Mouse (Mus musculus) midbrain, embryonic 16.5 days (tissue): ENCODE data around the gene Ccdc57. TPM values are rescaled to one million over a fixed set of nuclear protein-coding genes. Genes with fewer than 3 reads are reported as not detected.

Source experiments
- ATAC-seq: fragments of 200-750 bp; cut with Nextera tagmentation; 2 replicates; pipeline ENCODE4 v1.8.0; 2017; ENCODE audit warnings: moderate TSS enrichment
- H3K27ac ChIP-seq: fragments of 300-500 bp; sonication (generic); 2 replicates; pipeline ENCODE4 v1.5.1; 2014; ENCODE audit warnings: mild to moderate bottlenecking, low read length, mixed read lengths
- H3K27me3 ChIP-seq: fragments of 300-500 bp; sonication (generic); 2 replicates; pipeline ENCODE4 v1.6.1; 2014; ENCODE audit warnings: low read depth, low read length, mixed read lengths; ENCODE audit not compliant: control insufficient read depth, insufficient read depth
- H3K36me3 ChIP-seq: fragments of 300-500 bp; sonication (generic); 2 replicates; pipeline ENCODE4 v1.6.1; 2014; ENCODE audit warnings: mild to moderate bottlenecking, low read length, moderate library complexity, mixed read lengths; ENCODE audit not compliant: control insufficient read depth, insufficient read depth
- H3K4me1 ChIP-seq: fragments of 300-500 bp; sonication (generic); 2 replicates; pipeline ENCODE4 v1.6.1; 2014; ENCODE audit warnings: mild to moderate bottlenecking, low read length, mixed read lengths; ENCODE audit not compliant: control insufficient read depth, insufficient read depth
- H3K4me2 ChIP-seq: fragments of 300-500 bp; sonication (generic); 2 replicates; pipeline ENCODE4 v1.6.1; 2014; ENCODE audit warnings: mild to moderate bottlenecking, low read length, mixed read lengths
- H3K4me3 ChIP-seq: fragments of 300-500 bp; sonication (generic); 2 replicates; pipeline ENCODE4 v1.5.1; 2014; ENCODE audit warnings: low read depth, mild to moderate bottlenecking, low read length, moderate library complexity, mixed read lengths
- H3K9ac ChIP-seq: fragments of 300-500 bp; sonication (generic); 2 replicates; pipeline ENCODE4 v1.6.1; 2014; ENCODE audit warnings: low read depth, low read length, mixed read lengths
- H3K9me3 ChIP-seq: fragments of 300-500 bp; sonication (generic); replicated peaks from 2 replicates; pipeline ENCODE4 v1.6.1; 2014; ENCODE audit warnings: mild to moderate bottlenecking, low read length, mixed read lengths; ENCODE audit not compliant: control insufficient read depth, poor library complexity, severe bottlenecking
- WGBS: fragments of 180-500 bp; shearing (Covaris S2); extraction: QIAGEN DNeasy Blood & Tissue Kit; methylation state at CpG from one replicate; pipeline ENCODE4 v1.1.7; 2014; 5-methylcytosine and 5-hydroxymethylcytosine counted together
- polyA plus RNA-seq: library from polyadenylated mRNA; unstranded; fragments of >200 nt; fragmentation: Nextera tagmentation; extraction: Ambion mirVana; gene quantifications from 2 replicates; pipeline ENCODE4 v1.2.1, GENCODE M21; 2015

The Ccdc57 gene
- polyA plus RNA-seq, 1 experiment from 2014 or later: 7.1 TPM

DNA sequence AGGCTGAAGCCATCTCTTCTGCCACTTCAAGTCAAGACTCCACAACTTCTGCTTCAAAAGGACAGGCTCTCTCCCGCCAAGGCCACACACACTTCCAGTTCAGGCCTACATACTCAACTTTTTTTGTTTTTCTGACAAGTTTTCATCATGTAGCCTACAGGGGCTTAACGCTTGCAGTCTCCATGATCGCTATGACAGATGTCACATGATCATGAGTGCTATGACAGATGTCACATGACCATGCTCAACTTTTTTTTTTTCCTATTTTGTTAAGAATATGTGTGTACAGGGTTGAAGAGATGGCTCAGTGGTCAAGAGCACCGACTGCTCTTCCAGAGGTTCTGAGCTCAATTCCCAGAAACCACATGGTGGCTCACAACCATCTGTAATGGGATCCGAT lies 14.9 kb downstream of the Ccdc57 start:
- Histone ChIP-seq H3K27ac (no peak overlapping the region), H3K4me3 (no peak overlapping the region), H3K4me1 (no peaks in the 10 kb centered on the region), H3K4me2 (no peak overlapping the region), H3K27me3 (no peaks in the 10 kb centered on the region), H3K9me3 (no peaks in the 10 kb centered on the region), H3K9ac (no peak overlapping the region), H3K36me3 (peaks cover 25% of the 10 kb centered on the region)
- WGBS: 98% methylated on average over 5 of the region's 5 CpGs
- no peak for ATAC-seq

DNA sequence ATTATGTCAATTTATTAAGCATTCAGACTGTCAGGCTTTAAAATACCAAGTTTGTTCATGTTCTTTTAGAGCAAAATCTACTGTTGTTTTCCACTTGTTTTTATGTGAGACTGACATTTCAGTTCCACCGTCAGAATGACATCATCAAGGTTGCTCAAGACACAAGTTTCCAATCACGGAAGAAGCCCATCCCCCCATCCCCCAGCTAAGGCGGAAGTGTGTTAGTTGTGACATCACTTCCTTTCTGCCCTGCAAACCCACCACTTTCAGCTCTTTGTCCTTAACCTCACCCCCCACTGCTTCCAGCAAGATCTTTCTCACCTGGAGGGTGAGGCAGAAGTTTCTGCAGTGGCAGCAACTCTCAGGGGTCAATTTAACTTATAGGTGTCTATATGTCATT lies 16.2 kb downstream of the Ccdc57 start:
- Histone ChIP-seq H3K27me3 (no peaks in the 10 kb centered on the region), H3K27ac (no peak overlapping the region), H3K4me2 (no peak overlapping the region), H3K4me3 (no peak overlapping the region), H3K36me3 (peaks cover 22% of the 10 kb centered on the region), H3K9ac (no peak overlapping the region), H3K4me1 (no peaks in the 10 kb centered on the region), H3K9me3 (no peaks in the 10 kb centered on the region)
- no peak for ATAC-seq
- 83% methylated on average over 3 of the region's 3 CpGs for WGBS

DNA sequence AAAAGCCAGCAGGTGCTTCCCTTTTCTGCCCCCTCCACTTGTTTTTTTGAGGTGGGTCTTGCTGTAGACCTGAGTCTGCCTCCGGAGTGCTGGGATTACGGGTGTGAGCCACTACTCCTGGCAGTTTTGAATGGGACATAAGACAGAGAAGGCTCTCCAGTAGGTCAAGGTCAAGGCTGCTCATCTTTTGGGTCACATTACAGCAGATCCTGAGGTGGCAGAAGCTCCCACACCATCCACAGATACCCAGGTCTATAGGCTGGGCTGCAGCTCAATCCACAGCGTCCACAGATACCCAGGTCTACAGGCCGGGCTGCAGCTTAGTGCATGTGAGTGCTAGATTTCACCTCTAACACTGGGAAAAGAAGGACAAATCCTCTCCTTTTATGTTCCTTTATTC lies 18.9 kb downstream of the Ccdc57 start:
- Histone ChIP-seq H3K9me3 (no peaks in the 10 kb centered on the region), H3K4me3 (no peak overlapping the region), H3K4me2 (no peak overlapping the region), H3K27me3 (no peaks in the 10 kb centered on the region), H3K36me3 (peaks cover 13% of the 10 kb centered on the region; the same call in 1 of the 2 replicates), H3K9ac (no peak overlapping the region), H3K27ac (no peak overlapping the region), H3K4me1 (no peaks in the 10 kb centered on the region)
- WGBS: 97% methylated on average over 4 of the region's 4 CpGs
- no peak for ATAC-seq

GRCm38 (mm10) chr11:120905430-120905873 lies 27.2 kb downstream of the Ccdc57 start:
- Histone ChIP-seq H3K4me3 (no peak overlapping the region), H3K27me3 (no peaks in the 10 kb centered on the region), H3K9me3 (no peaks in the 10 kb centered on the region), H3K4me2 (no peak overlapping the region), H3K9ac (no peak overlapping the region), H3K27ac (no peak overlapping the region), H3K36me3 (peaks cover 3% of the 10 kb centered on the region; the same call in 1 of the 2 replicates), H3K4me1 (no peaks in the 10 kb centered on the region)
- 3% methylated on average over 1 of the region's 1 CpGs for WGBS
- no peak for ATAC-seq

GRCm38 (mm10) chr11:120904561-120904960 lies 28.1 kb downstream of the Ccdc57 start:
- no peak for ATAC-seq
- no peak overlapping the region for H3K27ac ChIP-seq
- H3K9ac ChIP-seq: no peak overlapping the region
- H3K36me3 ChIP-seq: peaks cover 3% of the 10 kb centered on the region; the same call in 1 of the 2 replicates
- WGBS: 92% methylated on average over 3 of the region's 3 CpGs
- no peaks in the 10 kb centered on the region for H3K9me3 ChIP-seq
- no peaks in the 10 kb centered on the region for H3K27me3 ChIP-seq
- no peak overlapping the region for H3K4me2 ChIP-seq
- H3K4me3 ChIP-seq: no peak overlapping the region
- no peaks in the 10 kb centered on the region for H3K4me1 ChIP-seq

- no peak for ATAC-seq
- no peaks in the 10 kb centered on the region for H3K4me1 ChIP-seq
- 85% methylated on average over 24 of the region's 24 CpGs for WGBS
- H3K27ac ChIP-seq: no peak overlapping the region
- no peak overlapping the region for H3K4me3 ChIP-seq
- H3K36me3 ChIP-seq: peaks cover 3% of the 10 kb centered on the region; the same call in 1 of the 2 replicates
- H3K27me3 ChIP-seq: no peaks in the 10 kb centered on the region
- no peak overlapping the region for H3K9ac ChIP-seq
- H3K9me3 ChIP-seq: no peaks in the 10 kb centered on the region
- H3K4me2 ChIP-seq: no peak overlapping the region
These were observed 29.4 kb downstream of the Ccdc57 start for GRCm38 (mm10) chr11:120903159-120903850.

DNA sequence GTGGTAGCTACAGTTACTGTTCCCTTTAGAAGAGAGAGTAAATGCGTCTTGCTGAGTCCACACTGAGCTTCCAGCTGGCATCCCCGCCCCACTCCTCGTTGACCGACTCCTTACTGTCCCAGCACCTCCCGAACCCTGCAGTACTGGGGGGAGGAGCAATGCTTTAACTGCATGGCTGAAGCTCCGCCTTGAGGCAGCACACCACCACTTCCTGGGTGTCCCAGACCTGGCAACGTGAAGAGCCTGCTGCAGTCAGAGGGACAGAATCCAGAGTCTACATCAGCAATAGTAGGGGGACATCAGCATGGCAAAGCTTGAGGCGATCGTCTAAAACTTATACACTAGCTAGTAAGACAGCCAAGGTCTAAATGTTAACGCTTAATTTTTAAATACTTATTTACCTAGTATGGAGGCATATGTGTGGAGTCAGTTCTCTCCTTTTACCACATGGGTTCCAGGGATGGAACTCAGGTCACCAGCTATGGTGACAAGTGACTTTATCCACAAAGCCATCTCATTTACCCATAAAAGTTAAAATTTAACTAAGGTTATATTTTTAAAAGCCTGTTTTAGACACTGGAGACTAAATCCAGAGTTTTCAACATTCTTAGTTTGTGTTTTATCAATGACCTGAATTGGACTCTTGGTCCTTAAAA lies 30.1 kb downstream of the Ccdc57 start:
- Histone ChIP-seq H3K36me3 (peaks cover 3% of the 10 kb centered on the region; the same call in 1 of the 2 replicates), H3K4me1 (no peaks in the 10 kb centered on the region), H3K4me3 (no peak overlapping the region), H3K4me2 (no peak overlapping the region), H3K27ac (no peak overlapping the region), H3K9ac (no peak overlapping the region), H3K27me3 (no peaks in the 10 kb centered on the region), H3K9me3 (no peaks in the 10 kb centered on the region)
- no peak for ATAC-seq
- 56% methylated on average over 10 of the region's 10 CpGs for WGBS

DNA sequence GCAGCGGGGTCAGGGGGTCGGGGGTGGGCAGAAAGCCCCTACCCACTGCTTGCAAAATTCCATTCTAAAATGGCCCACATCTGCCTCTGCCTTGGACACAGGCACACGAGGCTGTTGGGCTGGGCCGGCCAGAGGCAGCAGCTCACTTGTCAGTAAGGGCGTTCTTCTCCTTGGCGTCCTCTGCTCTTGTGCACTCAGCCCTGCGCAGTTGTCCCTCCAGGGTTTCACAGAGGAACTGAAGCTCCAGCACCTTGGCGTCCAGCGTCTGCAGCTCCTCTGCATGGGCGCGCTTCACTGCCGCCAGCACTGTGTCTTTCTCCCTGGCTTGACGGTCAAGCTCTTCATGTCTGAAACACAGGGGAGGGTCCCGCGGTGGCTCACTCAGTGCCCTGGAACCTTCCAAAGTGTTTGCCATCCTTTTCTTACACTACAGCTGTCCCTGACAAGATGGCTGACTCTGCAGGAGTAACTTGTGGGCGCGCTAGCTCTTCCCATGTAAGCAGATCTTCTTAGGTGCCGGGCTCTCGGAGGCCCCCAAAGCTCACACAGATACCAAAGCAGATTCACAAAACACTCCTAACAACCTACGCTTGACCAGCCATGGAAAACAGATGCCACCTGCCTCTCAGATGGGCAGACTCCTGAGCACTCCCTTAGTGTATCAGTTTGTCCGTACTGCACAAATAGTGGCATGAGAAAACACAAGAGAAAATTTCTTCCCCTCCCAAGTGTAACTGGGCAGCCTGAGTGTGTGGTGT lies 30.8 kb downstream of the Ccdc57 start:
- no peak overlapping the region for H3K4me2 ChIP-seq
- H3K36me3 ChIP-seq: peaks cover 7% of the 10 kb centered on the region; the same call in 1 of the 2 replicates
- H3K4me3 ChIP-seq: no peak overlapping the region
- no peak for ATAC-seq
- no peaks in the 10 kb centered on the region for H3K4me1 ChIP-seq
- H3K27ac ChIP-seq: no peak overlapping the region
- no peaks in the 10 kb centered on the region for H3K9me3 ChIP-seq
- WGBS: 77% methylated on average over 21 of the region's 21 CpGs
- H3K27me3 ChIP-seq: no peaks in the 10 kb centered on the region
- no peak overlapping the region for H3K9ac ChIP-seq
